Comparison of ENCODE assay signal across 10 mouse cellular contexts in genomic region chr13:43268539-43269327, GRCm38 (mm10). TPM values are rescaled to one million over a fixed set of nuclear protein-coding genes. Genes with fewer than 3 reads are reported as not detected.
DNase-seq lines count a peak whose midpoint lies in the region; ATAC-seq and TF ChIP-seq lines count a peak whose summit lies in the region.
"Had no signal": no experiment of that assay in that cellular context is flagged by ENCODE, and none has a peak within 500 bp of the region (broad histone marks: within the 10 kb centered on the region; RNA-seq: fewer than 3 reads in every experiment).

No protein-coding gene starts in this region.

- no peak overlapping the region for H3K4me3 ChIP-seq in left cerebral cortex, adult 2 months
- no peak overlapping the region for H3K4me3 ChIP-seq in CH12.LX (replicated peaks in 1 of 3; ENCODE audit: low read depth in 2 of 3, low read length in 2 of 3, poor library complexity in 1 of 3)
- no peak overlapping the region for H3K4me3 ChIP-seq in heart, embryonic 12.5 days
- H3K4me3 ChIP-seq in neural tube, embryonic 15.5 days (replicated peaks), result no peak overlapping the region
- H3K4me3 ChIP-seq: neural tube, embryonic 13.5 days had no signal

- no peak for TF ChIP-seq CTCF in left cerebral cortex, adult 2 months (IDR thresholded peaks at IDR 0.05)
- TF ChIP-seq CTCF in CH12.LX (conservative IDR thresholded peaks at IDR 0.05 in 1 of 2, IDR thresholded peaks at IDR 0.05 in 1 of 2; ENCODE audit: low read depth in 2 of 2, low read length in 2 of 2), result no peak

- dilution Hi-C loops in CH12.LX (cut with MboI; ENCODE audit: extremely low pct_ligation_motif_present, extremely low pct_unique_long_range_greater_than_20kb, low sequenced_read_pairs), result no loop called here

- no peak; the same call in 1 of the 2 replicates for TF ChIP-seq RAD21 in CH12.LX (IDR thresholded peaks at IDR 0.05; ENCODE audit: low read depth, low read length)

- H3K4me2 ChIP-seq in CH12.LX (ENCODE audit: insufficient read depth, low read depth, poor library complexity, severe bottlenecking), result peak overlapping the region; percentile 45; the same call in 1 of the 2 replicates
- no peak overlapping the region for H3K4me2 ChIP-seq in heart, embryonic 12.5 days
- H3K4me2 ChIP-seq in neural tube, embryonic 15.5 days, result no peak overlapping the region
- H3K4me2 ChIP-seq: neural tube, embryonic 13.5 days had no signal

- no peak for TF ChIP-seq POLR2A in CH12.LX (IDR thresholded peaks at IDR 0.05; ENCODE audit: low read depth, low read length)

- peaks cover 9 to 51% of the 10 kb centered on the region in 2 experiments for H3K4me1 ChIP-seq in CH12.LX (ENCODE audit: control insufficient read depth in 1 of 2, insufficient read depth in 2 of 2)
- peaks cover 51% of the 10 kb centered on the region for H3K4me1 ChIP-seq in heart, embryonic 12.5 days (replicated peaks)
- peaks cover 8% of the 10 kb centered on the region; the same call in 1 of the 2 replicates for H3K4me1 ChIP-seq in neural tube, embryonic 15.5 days

- in situ Hi-C loops in CH12.LX (cut with MboI; ENCODE audit: low pct_ligation_motif_present, low pct_unique_long_range_greater_than_20kb, low sequenced_read_pairs), result no loop called here

- no peaks in the 10 kb centered on the region for H3K9me3 ChIP-seq in CH12.LX (replicated peaks; ENCODE audit: low read length)
- no peaks in the 10 kb centered on the region for H3K9me3 ChIP-seq in heart, embryonic 12.5 days (replicated peaks)
- H3K9me3 ChIP-seq in neural tube, embryonic 15.5 days (replicated peaks), result no peaks in the 10 kb centered on the region
- H3K9me3 ChIP-seq: neural tube, embryonic 13.5 days had no signal

- no peak for DNase-seq in left cerebral cortex, adult 2 months (ENCODE audit: extremely low spot score in 1 of 2, low spot score in 2 of 2)
- no peak for DNase-seq in left cerebral cortex, adult 18-20 months (ENCODE audit: low spot score in 2 of 2)
- DNase-seq in CH12.LX (ENCODE audit: extremely low read depth), result peak; percentile 91
- peak; percentile 82 for DNase-seq in spleen, postnatal 36 days (ENCODE audit: low spot score in 2 of 2)
- DNase-seq in cerebellum, adult 11 months, result no peak
- DNase-seq: left cerebral cortex, postnatal 4 days had no signal

- WGBS in heart, embryonic 12.5 days, result 48% methylated on average over 12 of the region's 12 CpGs
- 57% methylated on average over 12 of the region's 12 CpGs for WGBS in neural tube, embryonic 15.5 days

- TF ChIP-seq EP300 in CH12.LX (IDR thresholded peaks at IDR 0.05; ENCODE audit: low read length), result peak; percentile 60

- ATAC-seq in inflammation-experienced regulatory T-cells, adult 6 months, result peak; percentile 93
- no peak for ATAC-seq in heart, embryonic 12.5 days (ENCODE audit: insufficient number of reproducible peaks, low FRiP score)
- no peak for ATAC-seq in neural tube, embryonic 15.5 days (ENCODE audit: low FRiP score)

- peak overlapping the region; percentile 61 for H3K27ac ChIP-seq in left cerebral cortex, adult 2 months
- no peak overlapping the region for H3K27ac ChIP-seq in CH12.LX (ENCODE audit: insufficient read depth, low read depth)
- no peak overlapping the region for H3K27ac ChIP-seq in heart, embryonic 12.5 days (ENCODE audit: poor library complexity, severe bottlenecking)
- no peak overlapping the region for H3K27ac ChIP-seq in neural tube, embryonic 15.5 days (replicated peaks)
- H3K27ac ChIP-seq: neural tube, embryonic 13.5 days had no signal

- no peaks in the 10 kb centered on the region for H3K36me3 ChIP-seq in CH12.LX (replicated peaks in 1 of 2; ENCODE audit: control insufficient read depth in 1 of 2, insufficient read depth in 1 of 2, low read length in 1 of 2)
- H3K36me3 ChIP-seq in heart, embryonic 12.5 days, result no peaks in the 10 kb centered on the region
- H3K36me3 ChIP-seq in neural tube, embryonic 15.5 days, result no peaks in the 10 kb centered on the region
- H3K36me3 ChIP-seq: neural tube, embryonic 13.5 days had no signal

- H3K9ac ChIP-seq in CH12.LX (ENCODE audit: insufficient read depth, low read depth), result no peak overlapping the region
- H3K9ac ChIP-seq in heart, embryonic 12.5 days, result no peak overlapping the region
- H3K9ac ChIP-seq in neural tube, embryonic 15.5 days (replicated peaks), result no peak overlapping the region
- H3K9ac ChIP-seq: neural tube, embryonic 13.5 days had no signal

- H3K27me3 ChIP-seq in CH12.LX (replicated peaks), result no peaks in the 10 kb centered on the region
- H3K27me3 ChIP-seq in heart, embryonic 12.5 days (replicated peaks), result no peaks in the 10 kb centered on the region
- no peaks in the 10 kb centered on the region for H3K27me3 ChIP-seq in neural tube, embryonic 15.5 days (replicated peaks)
- H3K27me3 ChIP-seq: neural tube, embryonic 13.5 days had no signal

- H3K79me2 ChIP-seq in CH12.LX (replicated peaks; ENCODE audit: control insufficient read depth, extremely low read depth, insufficient read depth, poor library complexity, severe bottlenecking), result no peaks in the 10 kb centered on the region

- intact Hi-C loops in left cerebral cortex, adult 2 months (cut with DNase I), result no loop called here

TF ChIP-seq in CH12.LX, 34 proteins besides CTCF, POLR2A, EP300 and RAD21:
- TF ChIP-seq POLR2AphosphoS2 (IDR thresholded peaks at IDR 0.05; ENCODE audit: low read depth, low read length) (no peak), CHD2 (IDR thresholded peaks at IDR 0.05; ENCODE audit: low read length) (peak; percentile 39; the same call in 1 of the 2 replicates), ZNF384 (IDR thresholded peaks at IDR 0.05; ENCODE audit: low read depth, low read length) (no peak), MAX (IDR thresholded peaks at IDR 0.05; ENCODE audit: low read length) (peak; percentile 63; the same call in 1 of the 2 replicates), NRF1 (IDR thresholded peaks at IDR 0.05; ENCODE audit: low read depth, low read length) (no peak), MXI1 (IDR thresholded peaks at IDR 0.05; ENCODE audit: low read depth, low read length) (peak; percentile 16; the same call in 1 of the 2 replicates), IRF4 (IDR thresholded peaks at IDR 0.05; ENCODE audit: low read depth, low read length) (peak; percentile 74; the same call in 1 of the 2 replicates), MAZ (IDR thresholded peaks at IDR 0.05; ENCODE audit: low read depth, low read length) (peak; percentile 90), JUND (conservative IDR thresholded peaks at IDR 0.05; ENCODE audit: low read depth, low read length) (peak; percentile 68; the same call in 1 of the 2 replicates), NELFE (IDR thresholded peaks at IDR 0.05; ENCODE audit: low read depth, low read length) (no peak), TCF12 (IDR thresholded peaks at IDR 0.05; ENCODE audit: low read depth, low read length) (peak; percentile 87), ETS1 (conservative IDR thresholded peaks at IDR 0.05; ENCODE audit: low read depth, low read length) (peak; percentile 92), USF1 (IDR thresholded peaks at IDR 0.05; ENCODE audit: low read depth, low read length) (no peak), HCFC1 (IDR thresholded peaks at IDR 0.05; ENCODE audit: low read depth, low read length) (no peak; the same call in 1 of the 2 replicates), SIN3A (IDR thresholded peaks at IDR 0.05; ENCODE audit: low read length) (0 out of 2 replicates have a peak, but pooled peaks have one; percentile 46), ZMIZ1 (IDR thresholded peaks at IDR 0.05; ENCODE audit: low read depth, low read length) (no peak), MEF2A (IDR thresholded peaks at IDR 0.05; ENCODE audit: borderline replicate concordance, low read depth, low read length) (peak; percentile 70; the same call in 1 of the 2 replicates), MYC (IDR thresholded peaks at IDR 0.05; ENCODE audit: low read depth, low read length) (no peak), MAFK (IDR thresholded peaks at IDR 0.05; ENCODE audit: insufficient replicate concordance, low read length) (no peak), ZKSCAN1 (IDR thresholded peaks at IDR 0.05; ENCODE audit: borderline replicate concordance, low read depth, low read length) (no peak), GABPA (IDR thresholded peaks at IDR 0.05; ENCODE audit: insufficient replicate concordance, low read depth, low read length) (no peak), SMC3 (IDR thresholded peaks at IDR 0.05; ENCODE audit: low read depth, low read length) (no peak), JUN (IDR thresholded peaks at IDR 0.05; ENCODE audit: insufficient read depth, low read depth, low read length) (peak; percentile 60), ELF1 (IDR thresholded peaks at IDR 0.05; ENCODE audit: low read depth, low read length) (peak; percentile 38; the same call in 1 of the 2 replicates), CHD1 (IDR thresholded peaks at IDR 0.05; ENCODE audit: low read depth, low read length) (no peak), USF2 (conservative IDR thresholded peaks at IDR 0.05; ENCODE audit: low read depth, low read length) (no peak), TBP (conservative IDR thresholded peaks at IDR 0.05; ENCODE audit: low read depth, low read length) (no peak), E2F4 (IDR thresholded peaks at IDR 0.05; ENCODE audit: insufficient replicate concordance, low read depth, low read length) (no peak), BHLHE40 (IDR thresholded peaks at IDR 0.05; ENCODE audit: low read depth, low read length) (peak; percentile 78), KAT2A (IDR thresholded peaks at IDR 0.05; ENCODE audit: insufficient replicate concordance, low read length) (no peak), RCOR1 (conservative IDR thresholded peaks at IDR 0.05; ENCODE audit: low read depth, low read length) (no peak), UBTF (IDR thresholded peaks at IDR 0.05; ENCODE audit: low read depth, low read length) (no peak), PAX5 (IDR thresholded peaks at IDR 0.05; ENCODE audit: low read length) (no peak), ZC3H11A (IDR thresholded peaks at IDR 0.05; ENCODE audit: low read depth, low read length) (no peak)
TF ChIP-seq in CH12.LX: peak in this region for 13.

RNA-seq across cellular contexts. Expression of gene Gfod1, which starts 35.2 kb away (rescaled TPM):
- total RNA-seq in left cerebral cortex, adult 2 months (2021), result 100 to 1,000 TPM; 118 to 134 TPM
- 100 to 1,000 TPM; 116 to 128 TPM for total RNA-seq in left cerebral cortex, adult 18-20 months (2021)
- total RNA-seq in CH12.LX (2012; rRNA removed) (0.30 and 0.46 TPM in 2 replicates), CH12.LX (2014; rRNA removed) (0.12 and 0.70 TPM in 2 replicates)
- 0.36 and 0.49 TPM in 2 replicates for polyA plus RNA-seq in CH12.LX (2012; ENCODE audit: insufficient read length, low read depth)
- polyA plus RNA-seq in inflammation-experienced regulatory T-cells, adult 6 months (2017; shearing (Covaris generic)), result 1 to 10 TPM; 3.6 to 4.8 (median 4.6) TPM
- polyA plus RNA-seq in heart, embryonic 12.5 days (2016; fragmentation: Nextera tagmentation; extraction: Ambion mirVana), result 0.98 and 1.0 TPM in 2 replicates
- polyA plus RNA-seq in neural tube, embryonic 15.5 days (2015; fragmentation: Nextera tagmentation; extraction: Ambion mirVana), result 1.9 and 2.7 TPM in 2 replicates

Comparison
In these comparisons a context has a peak if more than half of its experiments do, and no peak if none do; other contexts are left out.
1. DNase-seq: peak in CH12.LX (single experiment) and spleen, postnatal 36 days (2 of 2); none in left cerebral cortex, adult 2 months (0 of 2), left cerebral cortex, adult 18-20 months (0 of 2) and cerebellum, adult 11 months (single experiment).